Mouse (Mus musculus) MEL (cell line): ENCODE results near the gene Tuba1a.

Experiments used
- CTCF ChIP-seq, 3 experiments: IDR thresholded peaks in 2 of 3; conservative IDR thresholded peaks in 1 of 3; 2 replicates each; pipeline ENCODE4 v1.5.1; 2011 to 2012; ENCODE audit warnings: low read length in 3 of 3, low read depth in 2 of 3, mild to moderate bottlenecking in 2 of 3, improper control_type of control experiment in 1 of 3, inconsistent platforms in 1 of 3, mixed read lengths in 1 of 3, moderate library complexity in 1 of 3; ENCODE audit not compliant: control insufficient read depth in 1 of 3, insufficient read depth in 1 of 3, poor library complexity in 1 of 3, severe bottlenecking in 1 of 3
- E2F4 ChIP-seq: IDR thresholded peaks from 2 replicates; pipeline ENCODE4 v1.6.1; 2011; ENCODE audit warnings: low read depth, low read length, improper control_type of control experiment, borderline replicate concordance
- ETS1 ChIP-seq: IDR thresholded peaks from 2 replicates; pipeline ENCODE4 v1.6.1; 2012; ENCODE audit warnings: low read depth, mild to moderate bottlenecking, inconsistent platforms, low read length, improper control_type of control experiment, moderate library complexity
- HCFC1 ChIP-seq: IDR thresholded peaks from 2 replicates; pipeline ENCODE4 v1.6.1; 2012; ENCODE audit warnings: low read depth, mild to moderate bottlenecking, inconsistent platforms, low read length, improper control_type of control experiment, moderate library complexity
- JUND ChIP-seq: IDR thresholded peaks from 2 replicates; pipeline ENCODE4 v1.6.1; 2011; ENCODE audit warnings: low read depth, mild to moderate bottlenecking, improper control_type of control experiment, low read length
- MAX ChIP-seq: IDR thresholded peaks from 2 replicates; pipeline ENCODE4 v1.6.1; 2011; ENCODE audit warnings: low read length, improper control_type of control experiment
- POLR2AphosphoS2 ChIP-seq: IDR thresholded peaks from 2 replicates; pipeline ENCODE4 v1.6.1; 2011; ENCODE audit warnings: low read length, improper control_type of control experiment
- SMC3 ChIP-seq: IDR thresholded peaks from 2 replicates; pipeline ENCODE4 v1.6.1; 2011; ENCODE audit warnings: low read depth, low read length, improper control_type of control experiment
- TCF12 ChIP-seq: IDR thresholded peaks from 2 replicates; pipeline ENCODE4 v1.6.1; 2014; ENCODE audit warnings: low read depth, mild to moderate bottlenecking, inconsistent platforms, low read length, improper control_type of control experiment, moderate library complexity

GRCm38 (mm10) chr15:98954425-98955253 is 1.1 kb upstream of the Tuba1a start:
- no peak for TF ChIP-seq ETS1
- no peak for TF ChIP-seq TCF12
- TF ChIP-seq POLR2AphosphoS2: no peak
- no peak for TF ChIP-seq E2F4
- no peak for TF ChIP-seq MAX
- TF ChIP-seq SMC3: no peak
- TF ChIP-seq HCFC1: no peak
- no peak for TF ChIP-seq JUND
- TF ChIP-seq CTCF (IDR thresholded peaks at IDR 0.05 in 2 of 3, conservative IDR thresholded peaks at IDR 0.05 in 1 of 3; ENCODE audit: control insufficient read depth in 1 of 3, insufficient read depth in 1 of 3, low read depth in 2 of 3, low read length in 3 of 3, poor library complexity in 1 of 3, severe bottlenecking in 1 of 3): no peak
